Mouse (Mus musculus) liver, adult 2 months (tissue): ENCODE measurements at regions not wholly inside any gene's neighbourhood (a gene's known extent, or its start where the extent isn't known, plus 50 kb on each side); places are given as distances from the start of the nearest gene placed in this dataset.
A peak's percentile ranks its signal among the peaks of the same experiment; 100 is the strongest.

Experiments used
- DNase-seq: peaks from one replicate; pipeline ENCODE4 v3.0.0-alpha.2; 2011; ENCODE audit warnings: low read depth, low spot score; ENCODE audit errors: extremely low read depth
- H3K27ac ChIP-seq: fragments of 200-500 bp; replicated peaks from 2 replicates; pipeline ENCODE4 v1.5.1; 2012; ENCODE audit warnings: low read depth, mild to moderate bottlenecking, control low read depth, inconsistent platforms, low read length; ENCODE audit not compliant: insufficient read depth
- H3K27me3 ChIP-seq: fragments of 200-500 bp; 2 replicates; pipeline ENCODE4 v1.6.1; 2012; ENCODE audit warnings: mild to moderate bottlenecking, moderate library complexity, low read length, inconsistent platforms; ENCODE audit not compliant: control insufficient read depth, insufficient read depth
- H3K36me3 ChIP-seq: fragments of 200-500 bp; 2 replicates; pipeline ENCODE4 v1.6.1; 2012; ENCODE audit warnings: low read length, inconsistent platforms; ENCODE audit not compliant: control insufficient read depth, insufficient read depth
- H3K4me1 ChIP-seq: fragments of 200-500 bp; 2 replicates; pipeline ENCODE4 v1.6.1; 2011; ENCODE audit warnings: low read length; ENCODE audit not compliant: control insufficient read depth, insufficient read depth
- H3K4me3 ChIP-seq: fragments of 200-500 bp; 2 replicates; pipeline ENCODE4 v1.5.1; 2011; ENCODE audit warnings: low read depth, mild to moderate bottlenecking, control low read depth, low read length, moderate library complexity; ENCODE audit not compliant: insufficient read depth
- H3K79me2 ChIP-seq: fragments of 200-500 bp; 2 replicates; pipeline ENCODE4 v1.6.1; 2012; ENCODE audit warnings: inconsistent platforms, mild to moderate bottlenecking, low read length, moderate library complexity; ENCODE audit not compliant: control insufficient read depth, insufficient read depth
- H3K9ac ChIP-seq: fragments of 200-500 bp; 2 replicates; pipeline ENCODE4 v1.6.1; 2012; ENCODE audit warnings: low read depth, mild to moderate bottlenecking, control low read depth, inconsistent platforms, low read length
- CTCF ChIP-seq: fragments of 200-500 bp; IDR thresholded peaks from 2 replicates; pipeline ENCODE4 v1.5.1; 2011; ENCODE audit warnings: low read depth, low read length, control low read depth
- POLR2A ChIP-seq: fragments of 200-500 bp; IDR thresholded peaks from 2 replicates; pipeline ENCODE4 v1.6.1; 2011; ENCODE audit warnings: low read length, control low read depth; ENCODE audit not compliant: insufficient read depth; ENCODE audit errors: extremely low read depth
- WGBS: fragments of 180-500 bp; shearing (Covaris S2); methylation state at CpG from one replicate; pipeline ENCODE4 v1.1.7; 2018; 5-methylcytosine and 5-hydroxymethylcytosine counted together

- no peak overlapping the region for H3K27ac ChIP-seq
- no peaks in the 10 kb centered on the region for H3K36me3 ChIP-seq
- WGBS: 93% methylated on average over 6 of the region's 6 CpGs
- no peaks in the 10 kb centered on the region for H3K79me2 ChIP-seq
- no peaks in the 10 kb centered on the region for H3K4me1 ChIP-seq
- no peaks in the 10 kb centered on the region for H3K27me3 ChIP-seq
- H3K4me3 ChIP-seq: no peak overlapping the region
- TF ChIP-seq POLR2A: no peak
- no peak overlapping the region for H3K9ac ChIP-seq
- DNase-seq: no peak
Measured at GRCm38 (mm10) chr1:186345449-186345848, 228.3 kb upstream of the Lyplal1 start.

- DNase-seq: no peak
- TF ChIP-seq POLR2A (no peak), CTCF (no peak)
- Histone ChIP-seq H3K27me3 (no peaks in the 10 kb centered on the region), H3K36me3 (no peaks in the 10 kb centered on the region), H3K27ac (no peak overlapping the region), H3K4me1 (no peaks in the 10 kb centered on the region), H3K4me3 (no peak overlapping the region), H3K9ac (no peak overlapping the region), H3K79me2 (no peaks in the 10 kb centered on the region)
- WGBS: 69% methylated on average over 2 of the region's 2 CpGs
Measured at GRCm38 (mm10) chr1:186342931-186343506, 225.9 kb upstream of the Lyplal1 start.

GRCm38 (mm10) chr1:186342391-186342790, 225.3 kb upstream of the Lyplal1 start:
- no peaks in the 10 kb centered on the region for H3K36me3 ChIP-seq
- H3K27me3 ChIP-seq: no peaks in the 10 kb centered on the region
- H3K4me3 ChIP-seq: no peak overlapping the region
- no peak overlapping the region for H3K27ac ChIP-seq
- TF ChIP-seq POLR2A (no peak), CTCF (no peak)
- WGBS: 100% methylated on average over 1 of the region's 1 CpGs
- no peaks in the 10 kb centered on the region for H3K79me2 ChIP-seq
- DNase-seq: no peak
- no peak overlapping the region for H3K9ac ChIP-seq
- H3K4me1 ChIP-seq: no peaks in the 10 kb centered on the region

GRCm38 (mm10) chr1:186341878-186342277, 224.8 kb upstream of the Lyplal1 start:
- TF ChIP-seq POLR2A (no peak), CTCF (no peak)
- Histone ChIP-seq H3K4me1 (no peaks in the 10 kb centered on the region), H3K79me2 (no peaks in the 10 kb centered on the region), H3K4me3 (no peak overlapping the region), H3K27ac (no peak overlapping the region), H3K36me3 (no peaks in the 10 kb centered on the region), H3K9ac (no peak overlapping the region), H3K27me3 (no peaks in the 10 kb centered on the region)
- DNase-seq: no peak
- 73% methylated on average over 3 of the region's 3 CpGs for WGBS

- 83% methylated on average over 3 of the region's 3 CpGs for WGBS
Measured at GRCm38 (mm10) chr1:186340701-186341100, 223.6 kb upstream of the Lyplal1 start.

GRCm38 (mm10) chr1:186317285-186317684, 200.2 kb upstream of the Lyplal1 start:
- Histone ChIP-seq H3K36me3 (no peaks in the 10 kb centered on the region), H3K4me1 (peaks cover 2% of the 10 kb centered on the region; the same call in 1 of the 2 replicates), H3K27ac (peak overlapping the region; percentile 16; the same call in 1 of the 2 replicates), H3K79me2 (no peaks in the 10 kb centered on the region), H3K4me3 (no peak overlapping the region), H3K9ac (no peak overlapping the region), H3K27me3 (no peaks in the 10 kb centered on the region)
- TF ChIP-seq CTCF (no peak), POLR2A (no peak)
- 30% methylated on average over 2 of the region's 2 CpGs for WGBS
- peak; percentile 69 for DNase-seq

More at GRCm38 (mm10) chr1:186340701-186341100, 223.6 kb upstream of the Lyplal1 start:
- TF ChIP-seq POLR2A (no peak), CTCF (no peak)
- no peak overlapping the region for H3K27ac ChIP-seq
- no peaks in the 10 kb centered on the region for H3K4me1 ChIP-seq
- H3K9ac ChIP-seq: no peak overlapping the region
- no peak overlapping the region for H3K4me3 ChIP-seq
- H3K79me2 ChIP-seq: no peaks in the 10 kb centered on the region
- DNase-seq: no peak
- H3K36me3 ChIP-seq: no peaks in the 10 kb centered on the region
- H3K27me3 ChIP-seq: no peaks in the 10 kb centered on the region
